Mouse (Mus musculus): ENCODE measurements around the gene Akap10. TPM values are rescaled to one million over a fixed set of nuclear protein-coding genes. Genes with fewer than 3 reads are reported as not detected.
A peak's percentile ranks its signal among the peaks of the same experiment; 100 is the strongest.

The Akap10 gene
- total and polyA plus RNA-seq, 3 experiments: 17.7 to 20.1 TPM; not detected in 1

GRCm38 (mm10) chr11:61970901-61971300, 40.8 kb upstream of the Akap10 start:
- Histone ChIP-seq H3K9ac (ENCODE audit: control insufficient read depth, low read depth, low read length, poor library complexity, severe bottlenecking) (no peak overlapping the region), H3K4me1 (ENCODE audit: control insufficient read depth in 1 of 2, insufficient read depth in 2 of 2, low read length in 2 of 2) (peaks cover 0 to 6% of the 10 kb centered on the region in 2 experiments; a peak in 3 of 4 replicates), H3K4me3 (ENCODE audit: control insufficient read depth in 1 of 2, insufficient read depth in 1 of 2, low read depth in 2 of 2, low read length in 2 of 2) (no peak overlapping the region), H3K36me3 (ENCODE audit: control insufficient read depth in 1 of 2, insufficient read depth in 2 of 2, low read length in 2 of 2) (peaks cover 0 to 7% of the 10 kb centered on the region in 2 experiments; a peak in 2 of 4 replicates), H3K79me2 (ENCODE audit: control insufficient read depth, insufficient read depth, low read length, poor library complexity) (no peaks in the 10 kb centered on the region), H3K9me3 (replicated peaks; ENCODE audit: insufficient read depth, low read length) (no peaks in the 10 kb centered on the region), H3K27ac (ENCODE audit: control insufficient read depth, low read depth, low read length) (no peak overlapping the region), H3K27me3 (ENCODE audit: control insufficient read depth in 1 of 2, insufficient read depth in 2 of 2, low read length in 2 of 2) (no peaks in the 10 kb centered on the region)
- no peak for DNase-seq (ENCODE audit: low read depth, low spot score)
- TF ChIP-seq CTCF (IDR thresholded peaks at IDR 0.05 in 2 of 3, conservative IDR thresholded peaks at IDR 0.05 in 1 of 3; ENCODE audit: control insufficient read depth in 1 of 3, insufficient read depth in 1 of 3, low read depth in 2 of 3, low read length in 3 of 3, poor library complexity in 1 of 3, severe bottlenecking in 1 of 3): no peak
- no peak for TF ChIP-seq MAFK (IDR thresholded peaks at IDR 0.05; ENCODE audit: borderline replicate concordance, low read depth, low read length)
- no peak for TF ChIP-seq TBP (IDR thresholded peaks at IDR 0.05; ENCODE audit: low read depth, low read length)
- TF ChIP-seq MXI1 (IDR thresholded peaks at IDR 0.05; ENCODE audit: low read depth, low read length): no peak
- TF ChIP-seq POLR2A (IDR thresholded peaks at IDR 0.05; ENCODE audit: control insufficient read depth in 1 of 2, insufficient read depth in 1 of 2, low read depth in 1 of 2, low read length in 2 of 2, poor library complexity in 1 of 2): no peak
- no peak for TF ChIP-seq GABPA (IDR thresholded peaks at IDR 0.05; ENCODE audit: low read depth, low read length)
- TF ChIP-seq MEF2A (IDR thresholded peaks at IDR 0.05; ENCODE audit: extremely low read depth, insufficient replicate concordance, low read depth, low read length, poor library complexity, severe bottlenecking): no peak
- TF ChIP-seq E2F4 (IDR thresholded peaks at IDR 0.05; ENCODE audit: borderline replicate concordance, low read depth, low read length): no peak
- no peak for TF ChIP-seq ELF1 (IDR thresholded peaks at IDR 0.05; ENCODE audit: low read depth, low read length)
- no peak for TF ChIP-seq USF1 (IDR thresholded peaks at IDR 0.05; ENCODE audit: low read depth, low read length)
- no peak for TF ChIP-seq RCOR1 (IDR thresholded peaks at IDR 0.05; ENCODE audit: low read depth, low read length)
- TF ChIP-seq ZMIZ1 (IDR thresholded peaks at IDR 0.05; ENCODE audit: low read depth, low read length): no peak
- TF ChIP-seq ZC3H11A (IDR thresholded peaks at IDR 0.05; ENCODE audit: low read depth, low read length): no peak
- TF ChIP-seq TAL1 (IDR thresholded peaks at IDR 0.05; ENCODE audit: low read length): no peak
- TF ChIP-seq USF2 (IDR thresholded peaks at IDR 0.05; ENCODE audit: borderline replicate concordance in 1 of 2, insufficient read depth in 1 of 2, low read depth in 1 of 2, low read length in 2 of 2): no peak

- peak; percentile 61 for DNase-seq (ENCODE audit: low read depth, low spot score)
Measured at GRCm38 (mm10) chr11:61968875-61969274, 38.8 kb upstream of the Akap10 start.

More at GRCm38 (mm10) chr11:61968875-61969274, 38.8 kb upstream of the Akap10 start:
- H3K27me3 ChIP-seq (ENCODE audit: control insufficient read depth in 1 of 2, insufficient read depth in 2 of 2, low read length in 2 of 2): no peaks in the 10 kb centered on the region
- H3K9ac ChIP-seq (ENCODE audit: control insufficient read depth, low read depth, low read length, poor library complexity, severe bottlenecking): no peak overlapping the region
- no peaks in the 10 kb centered on the region for H3K79me2 ChIP-seq (ENCODE audit: control insufficient read depth, insufficient read depth, low read length, poor library complexity)
- TF ChIP-seq SIN3A (IDR thresholded peaks at IDR 0.05; ENCODE audit: low read length) (peak; percentile 51; the same call in 1 of the 2 replicates), TAL1 (IDR thresholded peaks at IDR 0.05; ENCODE audit: low read length) (peak; percentile 48), MXI1 (IDR thresholded peaks at IDR 0.05; ENCODE audit: low read depth, low read length) (peak; percentile 55; the same call in 1 of the 2 replicates), ETS1 (IDR thresholded peaks at IDR 0.05; ENCODE audit: low read depth, low read length) (peak; percentile 94), MAX (IDR thresholded peaks at IDR 0.05; ENCODE audit: low read length) (peak; percentile 75), HCFC1 (IDR thresholded peaks at IDR 0.05; ENCODE audit: low read depth, low read length) (no peak), ZKSCAN1 (IDR thresholded peaks at IDR 0.05; ENCODE audit: low read depth, low read length) (no peak), NRF1 (IDR thresholded peaks at IDR 0.05; ENCODE audit: insufficient read depth, low read depth, low read length, poor library complexity, severe bottlenecking) (no peak), MYC (IDR thresholded peaks at IDR 0.05; ENCODE audit: low read depth, low read length) (peak; percentile 80; the same call in 1 of the 2 replicates), MAZ (IDR thresholded peaks at IDR 0.05; ENCODE audit: low read depth, low read length) (no peak), BHLHE40 (IDR thresholded peaks at IDR 0.05; ENCODE audit: borderline replicate concordance, low read depth, low read length) (peak; percentile 73), EP300 (IDR thresholded peaks at IDR 0.05; ENCODE audit: low read depth in 1 of 2, low read length in 2 of 2) (peak; percentile 62 to 76; a peak in 3 of 4 replicates), GATA1 (IDR thresholded peaks at IDR 0.05; ENCODE audit: low read depth, low read length) (peak; percentile 83), TCF12 (IDR thresholded peaks at IDR 0.05; ENCODE audit: low read depth, low read length) (peak; percentile 84)
- no peak overlapping the region for H3K4me3 ChIP-seq (ENCODE audit: control insufficient read depth in 1 of 2, insufficient read depth in 1 of 2, low read depth in 2 of 2, low read length in 2 of 2)
- H3K4me1 ChIP-seq (ENCODE audit: control insufficient read depth in 1 of 2, insufficient read depth in 2 of 2, low read length in 2 of 2): peaks cover under 1 to 14% of the 10 kb centered on the region in 2 experiments; a peak in 3 of 4 replicates
- H3K36me3 ChIP-seq (ENCODE audit: control insufficient read depth in 1 of 2, insufficient read depth in 2 of 2, low read length in 2 of 2): peaks cover 0 to 10% of the 10 kb centered on the region in 2 experiments; a peak in 2 of 4 replicates
- no peak overlapping the region for H3K27ac ChIP-seq (ENCODE audit: control insufficient read depth, low read depth, low read length)
- no peaks in the 10 kb centered on the region for H3K9me3 ChIP-seq (replicated peaks; ENCODE audit: insufficient read depth, low read length)

Measured in MEL (cell line).